Mouse (Mus musculus): ENCODE data around the gene Srgn. TPM values are rescaled to one million over a fixed set of nuclear protein-coding genes. Genes with fewer than 3 reads are reported as not detected.
"Not testable (repeated sequence)": the region's sequence is repeated elsewhere in the genome, so short reads cannot be mapped to it uniquely, and the experiment has no call there.

Srgn gene
- polyA plus RNA-seq, 1 experiment: not detected

DNA sequence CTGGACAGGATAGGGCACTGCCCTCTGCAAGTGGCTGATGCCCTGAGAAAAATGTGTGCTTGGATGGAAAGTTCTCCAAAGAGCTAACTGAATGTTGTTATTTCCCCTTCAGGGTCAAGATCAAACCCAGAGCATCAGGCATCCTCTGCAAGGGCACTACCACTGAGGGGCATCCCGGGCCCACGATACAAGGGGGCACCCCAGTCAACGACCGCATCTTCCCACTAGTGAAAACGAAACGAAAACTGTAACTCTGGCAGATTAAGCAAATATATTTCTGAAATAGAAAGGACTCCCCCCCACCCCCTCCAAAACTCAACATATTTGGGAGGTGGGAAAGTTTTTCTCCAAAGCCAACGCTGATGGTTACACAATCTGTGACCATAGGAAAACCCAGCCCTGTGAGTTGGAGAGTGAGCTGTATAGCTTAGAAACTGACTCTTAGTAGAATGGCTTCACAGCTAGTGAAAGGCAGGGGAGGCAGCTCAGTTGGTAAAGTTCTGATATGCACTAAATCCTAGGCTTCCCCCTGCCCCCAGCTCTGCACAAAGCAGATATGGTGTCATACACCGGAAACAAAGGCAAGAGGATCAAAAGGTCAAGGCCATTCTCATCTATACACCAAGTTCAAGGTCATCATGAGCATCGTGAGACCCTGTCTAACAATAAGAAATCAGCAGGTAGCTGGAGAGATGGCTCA lies 26.2 kb downstream of the Srgn start:
- Histone ChIP-seq H3K4me3 (ENCODE audit: insufficient read depth, low read depth, low read length) (no peak overlapping the region), H3K27ac (ENCODE audit: insufficient read depth, low read depth, low read length) (no peak overlapping the region), H3K4me1 (ENCODE audit: control insufficient read depth, insufficient read depth, low read length) (no peaks in the 10 kb centered on the region)
- WGBS: 89% methylated on average over 9 of the region's 9 CpGs
- TF ChIP-seq POLR2A (IDR thresholded peaks at IDR 0.05; ENCODE audit: insufficient read depth, low read depth, low read length) (no peak), CTCF (IDR thresholded peaks at IDR 0.05; ENCODE audit: insufficient read depth, low read depth, low read length) (no peak)

DNA sequence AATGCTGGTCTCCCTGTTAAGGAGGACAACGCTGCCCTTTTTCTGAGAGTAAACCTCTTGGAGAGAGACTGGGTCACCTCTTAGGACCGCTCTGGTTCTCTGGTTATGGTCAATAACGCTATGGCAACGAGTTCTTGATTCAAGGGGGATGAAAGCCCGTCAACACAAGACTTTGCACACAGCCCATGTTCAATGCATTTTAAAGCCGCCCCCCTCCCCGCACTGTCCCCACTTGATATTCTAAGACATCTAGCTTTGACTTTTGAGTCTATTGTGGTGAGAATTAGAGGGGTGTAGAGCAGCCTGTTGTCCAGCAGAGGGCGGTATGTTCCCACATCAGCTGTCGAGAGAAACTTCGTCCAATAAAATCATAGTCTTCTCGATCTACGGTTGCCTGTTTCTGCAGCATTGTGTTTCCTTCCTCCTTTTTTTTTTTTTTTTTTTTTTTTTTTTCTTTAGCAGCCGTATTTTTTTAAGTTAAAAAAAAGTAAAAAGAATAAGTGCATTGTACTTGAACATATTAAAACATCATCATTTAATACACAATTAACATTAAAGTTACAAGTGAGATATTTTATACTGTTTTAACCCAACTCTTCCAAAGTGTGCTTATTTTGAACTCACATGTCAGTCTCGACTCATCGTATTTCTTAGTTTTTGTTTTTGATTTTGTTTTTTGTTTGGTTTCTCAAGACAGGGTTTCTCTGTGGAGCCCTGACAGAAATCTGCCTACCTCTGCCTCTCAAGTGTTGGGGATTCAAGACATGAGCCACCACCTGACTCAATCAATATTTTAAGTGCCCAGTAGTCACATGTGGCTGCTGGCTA lies 26.9 kb downstream of the Srgn start:
- 20% methylated on average over 15 of the region's 15 CpGs for WGBS
- 0 out of 2 replicates have a peak, but pooled peaks have one; percentile 9 for TF ChIP-seq CTCF (IDR thresholded peaks at IDR 0.05; ENCODE audit: insufficient read depth, low read depth, low read length)
- TF ChIP-seq POLR2A (IDR thresholded peaks at IDR 0.05; ENCODE audit: insufficient read depth, low read depth, low read length): no peak
- H3K4me1 ChIP-seq (ENCODE audit: control insufficient read depth, insufficient read depth, low read length): no peaks in the 10 kb centered on the region
- H3K4me3 ChIP-seq (ENCODE audit: insufficient read depth, low read depth, low read length): no peak overlapping the region
- no peak overlapping the region for H3K27ac ChIP-seq (ENCODE audit: insufficient read depth, low read depth, low read length)

DNA sequence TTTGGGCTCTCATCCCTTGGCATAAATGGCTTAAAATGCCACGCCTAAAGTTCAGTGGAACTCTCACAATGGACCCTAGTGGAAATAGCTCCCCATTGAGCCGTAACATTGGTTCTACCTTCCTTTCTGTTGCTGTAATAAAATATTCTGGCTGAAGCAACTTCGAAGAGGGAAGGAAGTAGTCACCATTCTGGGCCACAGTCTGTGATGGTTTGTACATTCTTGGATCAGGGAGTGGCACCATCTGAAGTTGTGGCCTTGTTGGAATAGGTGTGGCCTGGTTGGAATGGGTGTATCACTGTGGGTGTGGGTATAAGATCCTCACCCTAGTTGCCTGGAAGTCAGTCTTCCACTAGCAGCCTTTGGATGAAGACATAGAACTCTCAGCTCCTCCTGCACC lies 35.6 kb downstream of the Srgn start:
- 91% methylated on average over 3 of the region's 3 CpGs for WGBS
- not testable (repeated sequence) for H3K4me1 ChIP-seq (ENCODE audit: control insufficient read depth, insufficient read depth, low read length); H3K27ac ChIP-seq (ENCODE audit: insufficient read depth, low read depth, low read length); H3K4me3 ChIP-seq (ENCODE audit: insufficient read depth, low read depth, low read length)

DNA sequence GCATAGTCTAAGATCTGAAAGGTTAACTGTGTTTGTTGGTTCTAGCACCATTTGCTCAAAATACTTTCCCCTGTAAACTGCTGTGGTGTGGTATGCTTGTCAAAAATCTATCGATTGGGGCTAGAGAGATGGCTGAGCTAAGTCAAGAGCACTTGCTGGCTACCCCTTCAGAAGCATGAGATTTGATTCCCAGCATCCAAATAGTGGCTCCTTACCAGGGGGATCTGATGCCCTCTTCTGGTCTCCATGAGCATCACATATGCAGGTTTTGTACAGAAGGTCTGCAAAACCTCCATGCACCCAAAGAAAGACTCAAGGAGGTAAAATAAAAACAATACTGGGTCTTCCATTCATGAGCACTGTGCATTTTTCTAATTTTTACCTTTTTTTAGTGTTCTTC lies 39.0 kb downstream of the Srgn start:
- 21% methylated on average over 1 of the region's 1 CpGs for WGBS
- Histone ChIP-seq H3K27ac (ENCODE audit: insufficient read depth, low read depth, low read length) (no peak overlapping the region), H3K4me3 (ENCODE audit: insufficient read depth, low read depth, low read length) (no peak overlapping the region), H3K4me1 (ENCODE audit: control insufficient read depth, insufficient read depth, low read length) (peaks cover 2% of the 10 kb centered on the region; the same call in 1 of the 2 replicates)
- no peak for TF ChIP-seq CTCF (IDR thresholded peaks at IDR 0.05; ENCODE audit: insufficient read depth, low read depth, low read length)
- TF ChIP-seq POLR2A (IDR thresholded peaks at IDR 0.05; ENCODE audit: insufficient read depth, low read depth, low read length): no peak

DNA sequence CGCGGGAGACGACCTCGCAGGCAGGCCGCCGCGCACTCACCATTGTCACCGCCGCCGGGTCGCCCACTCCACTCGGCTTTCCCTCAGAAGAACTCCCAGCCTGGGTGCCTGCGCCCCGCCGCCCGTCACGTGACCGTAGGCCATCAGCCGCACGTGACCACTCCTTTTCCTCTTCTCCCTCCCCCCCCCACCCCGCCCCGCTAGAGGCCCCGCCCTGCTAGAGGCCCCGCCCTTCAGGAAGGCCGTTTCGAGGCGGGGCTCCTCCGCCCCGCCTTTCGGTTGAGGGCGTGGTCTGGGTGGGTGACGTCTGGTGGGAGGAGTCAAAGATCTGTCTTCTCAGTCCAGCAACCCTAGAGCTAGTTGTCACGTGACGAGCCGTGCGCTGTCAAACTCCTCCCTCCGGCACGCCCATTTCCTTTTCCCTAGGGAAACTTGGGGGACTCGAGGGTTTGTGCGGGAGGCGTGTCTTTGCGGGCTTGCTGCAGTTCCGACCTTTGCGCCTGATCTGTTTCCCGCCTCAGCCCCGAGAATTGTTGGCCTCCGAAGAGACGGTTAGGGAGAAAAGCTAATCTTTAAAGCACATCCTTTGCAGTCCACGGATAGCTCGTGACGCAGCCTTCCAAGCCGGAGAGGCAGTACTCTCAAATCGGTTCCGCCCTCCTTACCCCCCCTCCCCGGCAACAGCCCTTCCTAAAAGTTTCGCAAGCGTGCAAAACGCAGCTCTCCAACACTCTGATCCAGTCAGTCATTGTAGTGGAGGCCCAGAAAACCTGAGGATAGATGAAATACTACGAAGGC lies 40.4 kb downstream of the Srgn start, which contains the start of gene Vps26a:
Vps26a (minus strand) TSS at position 188 of the 798 bp plus-strand sequence.
- WGBS: under 1% methylated on average over 57 of the region's 59 CpGs
- Histone ChIP-seq H3K4me3 (ENCODE audit: insufficient read depth, low read depth, low read length) (peak within 1 kb of the TSS; percentile 65), H3K4me1 (ENCODE audit: control insufficient read depth, insufficient read depth, low read length) (peaks cover 2% of the 10 kb centered on the region; the same call in 1 of the 2 replicates), H3K27ac (ENCODE audit: insufficient read depth, low read depth, low read length) (peak within 1 kb of the TSS; percentile 3)
- TF ChIP-seq CTCF (IDR thresholded peaks at IDR 0.05; ENCODE audit: insufficient read depth, low read depth, low read length): no peak

DNA sequence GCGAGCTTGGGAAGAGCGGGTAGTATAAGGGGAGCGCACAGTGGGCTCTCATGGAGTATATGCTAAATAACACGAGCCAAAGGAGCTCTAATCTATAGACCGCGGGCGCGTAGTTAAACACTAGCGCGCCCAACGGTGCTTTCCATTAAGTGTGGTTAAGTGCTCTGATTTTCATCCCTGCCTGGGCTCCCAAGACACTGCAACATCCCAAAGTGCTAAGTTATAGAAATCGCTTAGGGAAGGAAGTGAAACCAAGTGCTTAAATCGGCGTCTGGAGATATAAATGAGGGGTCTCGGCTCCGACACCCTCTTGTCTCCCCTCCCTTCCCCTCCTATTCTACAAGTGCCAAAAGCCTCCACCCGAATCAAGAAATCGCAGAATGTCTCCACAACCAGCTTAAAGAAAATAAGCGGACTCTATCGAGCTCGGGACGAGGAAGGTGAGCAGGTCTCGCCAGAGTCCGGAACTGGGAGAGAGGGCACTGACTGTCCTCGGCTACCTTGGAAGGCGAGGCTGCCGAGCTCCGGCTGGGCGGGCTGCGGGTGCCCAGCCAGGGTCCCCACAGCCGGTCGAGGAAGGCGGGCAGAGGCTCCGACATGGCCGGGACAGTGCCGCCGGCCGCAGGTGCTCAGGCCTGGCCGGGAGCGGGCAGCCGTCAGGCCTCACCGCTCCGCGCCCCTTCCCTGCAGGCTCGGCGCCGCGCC lies 41.2 kb downstream of the Srgn start:
- TF ChIP-seq POLR2A (IDR thresholded peaks at IDR 0.05; ENCODE audit: insufficient read depth, low read depth, low read length) (no peak), CTCF (IDR thresholded peaks at IDR 0.05; ENCODE audit: insufficient read depth, low read depth, low read length) (no peak)
- WGBS: under 1% methylated on average over 48 of the region's 48 CpGs
- Histone ChIP-seq H3K4me1 (ENCODE audit: control insufficient read depth, insufficient read depth, low read length) (peaks cover 2% of the 10 kb centered on the region; the same call in 1 of the 2 replicates), H3K27ac (ENCODE audit: insufficient read depth, low read depth, low read length) (peak overlapping the region; percentile 3), H3K4me3 (ENCODE audit: insufficient read depth, low read depth, low read length) (peak overlapping the region; percentile 65)

DNA sequence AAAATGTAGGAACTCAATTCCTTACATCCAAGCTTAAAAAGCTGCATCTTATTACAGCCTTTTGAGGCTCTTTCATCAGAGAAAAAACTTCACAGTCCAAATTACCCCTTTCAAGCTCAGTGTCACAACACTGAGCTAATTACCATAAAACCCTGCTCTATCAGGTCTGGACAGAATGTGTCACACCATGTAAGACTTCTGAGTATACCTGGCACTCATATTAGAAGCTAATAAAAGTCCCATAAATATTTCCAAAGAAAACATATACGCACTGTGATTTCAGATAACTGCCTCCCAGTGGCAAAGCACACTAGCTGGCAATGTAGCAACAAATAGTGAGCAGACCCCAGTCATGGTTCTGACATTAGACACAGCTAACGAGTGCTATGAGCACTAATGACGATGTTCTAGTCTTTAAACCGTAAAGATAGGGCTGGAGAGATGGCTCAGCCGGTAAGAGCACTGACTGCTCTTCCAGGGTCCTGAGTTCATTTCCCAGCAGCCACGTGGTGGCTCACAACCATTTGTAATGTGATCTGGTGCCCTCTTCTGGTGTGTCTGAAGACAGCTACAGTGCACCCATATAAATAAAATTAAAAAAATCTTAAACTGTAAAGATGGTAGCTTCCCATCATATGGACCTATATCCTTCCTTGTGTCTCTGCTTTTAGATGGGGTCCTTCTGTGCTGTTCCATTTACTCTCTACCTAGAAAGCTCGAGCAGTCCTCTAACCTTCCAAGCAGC lies 46.0 kb downstream of the Srgn start:
- H3K27ac ChIP-seq (ENCODE audit: insufficient read depth, low read depth, low read length): no peak overlapping the region
- no peak for TF ChIP-seq POLR2A (IDR thresholded peaks at IDR 0.05; ENCODE audit: insufficient read depth, low read depth, low read length)
- TF ChIP-seq CTCF (IDR thresholded peaks at IDR 0.05; ENCODE audit: insufficient read depth, low read depth, low read length): no peak
- peaks cover 2% of the 10 kb centered on the region; the same call in 1 of the 2 replicates for H3K4me1 ChIP-seq (ENCODE audit: control insufficient read depth, insufficient read depth, low read length)
- 48% methylated on average over 7 of the region's 7 CpGs for WGBS
- no peak overlapping the region for H3K4me3 ChIP-seq (ENCODE audit: insufficient read depth, low read depth, low read length)

DNA sequence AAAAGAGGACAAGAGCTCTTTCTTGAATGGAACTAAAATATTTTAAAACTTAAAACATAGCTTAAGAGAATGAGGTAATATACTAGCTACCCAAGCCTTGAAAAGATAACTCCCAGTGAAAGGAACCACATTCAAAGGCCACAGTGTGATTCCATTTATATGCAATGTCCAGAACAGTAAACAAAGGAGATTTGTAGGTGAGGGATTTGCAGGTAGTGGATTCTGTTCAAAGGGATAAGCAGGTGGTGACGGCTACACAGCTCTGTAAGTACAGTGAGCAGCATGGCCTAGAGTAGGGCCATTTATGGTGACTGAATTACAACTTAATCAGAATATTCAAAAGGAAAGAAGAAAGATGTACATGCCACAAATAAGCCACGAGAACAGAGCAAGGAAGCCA lies 50.3 kb downstream of the Srgn start:
- TF ChIP-seq CTCF (IDR thresholded peaks at IDR 0.05; ENCODE audit: insufficient read depth, low read depth, low read length) (no peak), POLR2A (IDR thresholded peaks at IDR 0.05; ENCODE audit: insufficient read depth, low read depth, low read length) (no peak)
- Histone ChIP-seq H3K4me1 (ENCODE audit: control insufficient read depth, insufficient read depth, low read length) (no peaks in the 10 kb centered on the region), H3K4me3 (ENCODE audit: insufficient read depth, low read depth, low read length) (no peak overlapping the region), H3K27ac (ENCODE audit: insufficient read depth, low read depth, low read length) (no peak overlapping the region)
- WGBS: 73% methylated on average over 2 of the region's 2 CpGs

Measured in olfactory bulb, adult 2 months (tissue).